Mouse (Mus musculus) ES-CJ7 (cell line): ENCODE measurements around the gene Olfr1326-ps1.

ENCODE experiments used
- DNase-seq: peaks from one replicate; pipeline ENCODE4 v3.0.0; 2011; ENCODE audit warnings: low read depth, low spot score

Olfr1326-ps1 gene

DNA sequence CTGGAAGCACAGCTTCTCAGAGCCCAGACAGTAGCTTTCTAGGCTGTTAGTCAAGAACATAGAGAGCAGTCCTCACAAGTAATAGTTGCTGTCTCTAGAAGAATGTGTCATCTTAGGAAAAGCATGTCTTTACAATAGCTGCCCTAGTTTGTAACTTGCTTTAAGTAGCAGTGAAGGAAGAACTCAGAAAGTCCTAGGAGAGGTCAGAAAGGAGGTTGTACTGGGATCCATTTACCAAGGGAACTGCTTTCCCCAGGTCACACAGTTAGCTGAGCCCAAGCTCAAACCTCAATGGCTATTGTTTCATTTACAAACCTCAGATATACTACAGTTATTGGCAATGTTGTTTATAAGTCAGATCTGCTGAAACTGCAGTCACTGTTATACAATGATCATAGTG is at the start of gene Olfr1326-ps1:
TSS of gene Olfr1326-ps1 (minus strand) at position 101 of the 400 bp plus-strand sequence.
- DNase-seq: no peak

DNA sequence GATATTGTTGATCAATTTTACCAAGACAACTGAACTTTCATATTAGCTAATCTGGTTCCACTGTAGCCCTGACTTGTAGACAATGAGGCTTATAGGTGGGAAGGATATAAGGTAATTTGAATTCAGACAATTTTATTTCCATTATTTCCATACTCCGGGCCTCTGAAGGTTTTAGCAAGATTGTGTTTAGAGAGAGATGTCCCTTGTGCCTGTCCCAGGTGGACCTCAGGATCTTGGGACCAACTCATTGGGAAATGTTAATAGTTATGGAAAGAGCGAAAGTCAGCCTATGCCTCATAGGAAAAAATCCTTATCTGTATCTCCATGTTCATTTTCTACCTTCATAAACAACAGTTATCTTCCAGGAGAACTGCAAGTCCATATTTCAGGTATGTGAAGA is 17.7 kb upstream of the Olfr1326-ps1 start, which contains the start of gene Olfr1325:
TSS of gene Olfr1325 (plus strand) at position 301 of the 400 bp plus-strand sequence.
- DNase-seq: no peak
